ENCODE assay signal across 12 mouse cellular contexts in genomic region chr2:4473866-4474538, GRCm38 (mm10).
DNase-seq lines count a peak whose midpoint lies in the region; ATAC-seq and TF ChIP-seq lines count a peak whose summit lies in the region.
"Had no signal": no experiment of that assay in that cellular context is flagged by ENCODE, and none has a peak within 500 bp of the region (broad histone marks: within the 10 kb centered on the region; RNA-seq: fewer than 3 reads in every experiment).

No protein-coding gene starts in this region.

- TF ChIP-seq POLR2A in kidney, adult 2 months (IDR thresholded peaks at IDR 0.05; ENCODE audit: low read depth, low read length), result no peak

- H3K36me3 ChIP-seq in kidney, adult 2 months (ENCODE audit: control insufficient read depth, insufficient read depth, low read length), result no peaks in the 10 kb centered on the region

- peaks cover 3% of the 10 kb centered on the region; the same call in 1 of the 2 replicates for H3K4me1 ChIP-seq in kidney, adult 2 months (ENCODE audit: control insufficient read depth, insufficient read depth, low read length)

- intact Hi-C loops in gastrocnemius, adult 2 months (cut with DNase I), result no loop called here

- H3K4me3 ChIP-seq in gastrocnemius, adult 2 months, result no peak overlapping the region
- H3K4me3 ChIP-seq in kidney, adult 2 months (ENCODE audit: insufficient read depth, low read depth, low read length), result no peak overlapping the region

- no peak for ATAC-seq in megakaryocyte-erythroid progenitor cell, adult 5-6 weeks (replicated peaks; ENCODE audit: low FRiP score, low TSS enrichment, poor library complexity, severe bottlenecking)

- DNase-seq in gastrocnemius, adult 2 months, result no peak
- no peak for DNase-seq in gastrocnemius, adult 18-20 months (ENCODE audit: low spot score)
- no peak for DNase-seq in kidney, adult 2 months
- no peak for DNase-seq in kidney, postnatal 14 days
- peak; percentile 49 to 55 for DNase-seq in right cerebral cortex, adult 2 months (ENCODE audit: low spot score in 2 of 2)
- no peak for DNase-seq in right cerebral cortex, postnatal 4 days
- no peak for DNase-seq in embryo, embryonic 10 days (ENCODE audit: low spot score)
- DNase-seq: adrenal gland, adult 8-10 months; embryo, embryonic 11 days; layer of hippocampus, adult 9-11 months; thymus, postnatal 25 days had no signal

- peak overlapping the region; percentile 75 for H3K27ac ChIP-seq in gastrocnemius, adult 2 months
- 0 out of 2 replicates have a peak overlapping the region, but pooled peaks have one; percentile 55 for H3K27ac ChIP-seq in kidney, adult 2 months (ENCODE audit: insufficient read depth, low read depth, low read length)

- no peak for TF ChIP-seq CTCF in gastrocnemius, adult 2 months (IDR thresholded peaks at IDR 0.05)
- TF ChIP-seq CTCF in kidney, adult 2 months (conservative IDR thresholded peaks at IDR 0.05; ENCODE audit: insufficient read depth, insufficient read length, low read depth, low read length), result no peak

- 54% methylated on average over 8 of the region's 8 CpGs for WGBS in kidney, adult 2 months

- no peaks in the 10 kb centered on the region for H3K27me3 ChIP-seq in kidney, adult 2 months (replicated peaks; ENCODE audit: control insufficient read depth, insufficient read depth, low read length)

Comparison
In these comparisons a context has a peak if more than half of its experiments do, and no peak if none do; other contexts are left out.
1. DNase-seq: peak in right cerebral cortex, adult 2 months (2 of 2); none in gastrocnemius, adult 2 months (single experiment), gastrocnemius, adult 18-20 months (single experiment), kidney, adult 2 months (single experiment), kidney, postnatal 14 days (single experiment), right cerebral cortex, postnatal 4 days (single experiment) and embryo, embryonic 10 days (single experiment).